ENCODE assay signal across 10 mouse cellular contexts in genomic region chr11:49811099-49811541, GRCm38 (mm10). TPM values are rescaled to one million over a fixed set of nuclear protein-coding genes. Genes with fewer than 3 reads are reported as not detected.
DNase-seq lines count a peak whose midpoint lies in the region; ATAC-seq and TF ChIP-seq lines count a peak whose summit lies in the region.
"Had no signal": no experiment of that assay in that cellular context is flagged by ENCODE, and none has a peak within 500 bp of the region (broad histone marks: within the 10 kb centered on the region; RNA-seq: fewer than 3 reads in every experiment).

No protein-coding gene starts in this region.

- no peak overlapping the region for H3K4me2 ChIP-seq in liver, postnatal 0 days (ENCODE audit: low read depth, low read length)
- no peak overlapping the region for H3K4me2 ChIP-seq in hindbrain, embryonic 16.5 days (ENCODE audit: low read length)
- no peak overlapping the region for H3K4me2 ChIP-seq in hindbrain, embryonic 14.5 days (replicated peaks)
- H3K4me2 ChIP-seq: midbrain, embryonic 13.5 days had no signal

- no peak overlapping the region for H3K4me3 ChIP-seq in heart, adult 2 months
- H3K4me3 ChIP-seq in liver, postnatal 0 days (ENCODE audit: low read depth, low read length): no peak overlapping the region
- no peak overlapping the region for H3K4me3 ChIP-seq in hindbrain, embryonic 16.5 days (ENCODE audit: low read length)
- H3K4me3 ChIP-seq in hindbrain, embryonic 14.5 days (replicated peaks; ENCODE audit: low read length): no peak overlapping the region
- H3K4me3 ChIP-seq: embryonic facial prominence, embryonic 10.5 days; midbrain, embryonic 13.5 days had no signal

- 0 out of 2 replicates have a peak, but pooled peaks have one; percentile 50 for TF ChIP-seq EP300 in heart, adult 2 months (IDR thresholded peaks at IDR 0.05; ENCODE audit: insufficient read depth, low read depth, low read length)
- TF ChIP-seq EP300 in liver, postnatal 0 days (IDR thresholded peaks at IDR 0.05; ENCODE audit: low read depth): peak; percentile 50; the same call in 1 of the 2 replicates

- intact Hi-C loops in heart, adult 2 months (cut with DNase I): no loop called here

- peak; percentile 17 to 27 for DNase-seq in frontal cortex, postnatal 36 days (ENCODE audit: low spot score in 2 of 2)
- DNase-seq in frontal cortex, postnatal 14 days (ENCODE audit: low spot score in 2 of 2): no peak
- DNase-seq in Muller cell, postnatal 12 days (ENCODE audit: inconsistent ontology term): peak; percentile 43
- DNase-seq in heart, adult 2 months: peak; percentile 47 to 74
- peak; percentile 31 for DNase-seq in liver, postnatal 0 days
- DNase-seq in kidney, postnatal 36 days: no peak
- no peak for DNase-seq in hindbrain, embryonic 14.5 days (ENCODE audit: low spot score)

- ATAC-seq in liver, postnatal 0 days: peak; percentile 84
- no peak for ATAC-seq in hindbrain, embryonic 16.5 days
- ATAC-seq in hindbrain, embryonic 14.5 days (ENCODE audit: low FRiP score): no peak
- ATAC-seq: midbrain, embryonic 13.5 days had no signal

- H3K27ac ChIP-seq in heart, adult 2 months: no peak overlapping the region
- H3K27ac ChIP-seq in liver, postnatal 0 days (ENCODE audit: low read depth): no peak overlapping the region
- no peak overlapping the region for H3K27ac ChIP-seq in hindbrain, embryonic 16.5 days (ENCODE audit: low read depth, low read length)
- H3K27ac ChIP-seq in hindbrain, embryonic 14.5 days: no peak overlapping the region
- H3K27ac ChIP-seq: embryonic facial prominence, embryonic 10.5 days; midbrain, embryonic 13.5 days had no signal

- WGBS in heart, adult 2 months: 56% methylated on average over 8 of the region's 8 CpGs
- WGBS in liver, postnatal 0 days (ENCODE audit: insufficient replicate concordance): 41% methylated on average over 8 of the region's 8 CpGs
- 91% methylated on average over 8 of the region's 8 CpGs for WGBS in hindbrain, embryonic 16.5 days
- 95% methylated on average over 8 of the region's 8 CpGs for WGBS in hindbrain, embryonic 14.5 days

- no peaks in the 10 kb centered on the region for H3K9me3 ChIP-seq in liver, postnatal 0 days (ENCODE audit: low read length)
- H3K9me3 ChIP-seq in hindbrain, embryonic 16.5 days (ENCODE audit: control insufficient read depth, low read length): no peaks in the 10 kb centered on the region
- no peaks in the 10 kb centered on the region for H3K9me3 ChIP-seq in hindbrain, embryonic 14.5 days (ENCODE audit: control insufficient read depth, low read length)
- H3K9me3 ChIP-seq: embryonic facial prominence, embryonic 10.5 days; midbrain, embryonic 13.5 days had no signal

- H3K4me1 ChIP-seq in heart, adult 2 months (ENCODE audit: control insufficient read depth, insufficient read depth, low read length): peaks cover 1% of the 10 kb centered on the region; the same call in 1 of the 2 replicates
- peaks cover 2% of the 10 kb centered on the region; the same call in 1 of the 2 replicates for H3K4me1 ChIP-seq in liver, postnatal 0 days (ENCODE audit: insufficient read depth)
- H3K4me1 ChIP-seq in hindbrain, embryonic 16.5 days (ENCODE audit: control insufficient read depth, insufficient read depth, low read depth, low read length): no peaks in the 10 kb centered on the region
- no peaks in the 10 kb centered on the region for H3K4me1 ChIP-seq in hindbrain, embryonic 14.5 days (replicated peaks; ENCODE audit: control insufficient read depth, insufficient read depth, low read length)
- H3K4me1 ChIP-seq: embryonic facial prominence, embryonic 10.5 days; midbrain, embryonic 13.5 days had no signal

- no peak overlapping the region for H3K9ac ChIP-seq in heart, adult 2 months (ENCODE audit: low read depth, low read length)
- no peak overlapping the region for H3K9ac ChIP-seq in liver, postnatal 0 days (replicated peaks)
- H3K9ac ChIP-seq in hindbrain, embryonic 16.5 days (ENCODE audit: low read depth, low read length): no peak overlapping the region
- no peak overlapping the region for H3K9ac ChIP-seq in hindbrain, embryonic 14.5 days
- H3K9ac ChIP-seq: midbrain, embryonic 13.5 days had no signal

- H3K36me3 ChIP-seq in heart, adult 2 months (ENCODE audit: control insufficient read depth, insufficient read depth, low read length): peaks cover 3% of the 10 kb centered on the region; the same call in 1 of the 2 replicates
- no peaks in the 10 kb centered on the region for H3K36me3 ChIP-seq in liver, postnatal 0 days (replicated peaks; ENCODE audit: insufficient read depth, low read length)
- peaks cover 3% of the 10 kb centered on the region; the same call in 1 of the 2 replicates for H3K36me3 ChIP-seq in hindbrain, embryonic 16.5 days (ENCODE audit: control insufficient read depth, insufficient read depth, low read length)
- H3K36me3 ChIP-seq in hindbrain, embryonic 14.5 days (replicated peaks; ENCODE audit: control insufficient read depth, insufficient read depth): 0 out of 2 replicates have a peak, but pooled peaks cover 8% of the 10 kb centered on the region

- TF ChIP-seq CTCF in heart, adult 2 months (IDR thresholded peaks at IDR 0.05): no peak
- TF ChIP-seq CTCF in liver, postnatal 0 days (IDR thresholded peaks at IDR 0.05; ENCODE audit: low read depth): no peak

- H3K27me3 ChIP-seq in heart, adult 2 months (ENCODE audit: control insufficient read depth, insufficient read depth, low read length): no peaks in the 10 kb centered on the region
- no peaks in the 10 kb centered on the region for H3K27me3 ChIP-seq in liver, postnatal 0 days (ENCODE audit: insufficient read depth, low read length)
- no peaks in the 10 kb centered on the region for H3K27me3 ChIP-seq in hindbrain, embryonic 16.5 days (replicated peaks; ENCODE audit: control insufficient read depth, insufficient read depth, low read length)
- H3K27me3 ChIP-seq in hindbrain, embryonic 14.5 days (ENCODE audit: control insufficient read depth, insufficient read depth, low read length): no peaks in the 10 kb centered on the region
- H3K27me3 ChIP-seq: midbrain, embryonic 13.5 days had no signal

- 0 out of 2 replicates have a peak, but pooled peaks have one; percentile 10 for TF ChIP-seq POLR2A in heart, adult 2 months (IDR thresholded peaks at IDR 0.05; ENCODE audit: insufficient read depth, low read depth, low read length)

- no peaks in the 10 kb centered on the region for H3K79me2 ChIP-seq in heart, adult 2 months (replicated peaks; ENCODE audit: control insufficient read depth, insufficient read depth, low read length)

RNA-seq across cellular contexts. Expression of gene Gfpt2, which starts 17.1 kb away (rescaled TPM):
- 10 to 100 TPM; 11.8 to 13.8 TPM for total RNA-seq in heart, adult 2 months (2021)
- polyA plus RNA-seq in heart, adult 2 months (2012; rRNA removed): 14.0 and 26.9 TPM in 2 replicates
- polyA plus RNA-seq in liver, postnatal 0 days (2015; fragmentation: Nextera tagmentation; extraction: Ambion mirVana): 0.65 and 0.81 TPM in 2 replicates
- polyA plus RNA-seq in hindbrain, embryonic 16.5 days (2015; fragmentation: Nextera tagmentation; extraction: Ambion mirVana): 6.3 and 7.2 TPM in 2 replicates
- polyA plus RNA-seq in hindbrain, embryonic 14.5 days (2014; fragmentation: Nextera tagmentation; extraction: Ambion mirVana): 4.9 and 6.0 TPM in 2 replicates

RNA-seq across cellular contexts. Expression of gene Mapk9, which starts 35.4 kb away (rescaled TPM):
- 10 to 100 TPM; 39.3 to 40.8 TPM for total RNA-seq in heart, adult 2 months (2021)
- polyA plus RNA-seq in heart, adult 2 months (2012; rRNA removed): 17.3 and 32.5 TPM in 2 replicates
- polyA plus RNA-seq in liver, postnatal 0 days (2015; fragmentation: Nextera tagmentation; extraction: Ambion mirVana): 20.9 and 22.3 TPM in 2 replicates
- polyA plus RNA-seq in hindbrain, embryonic 16.5 days (2015; fragmentation: Nextera tagmentation; extraction: Ambion mirVana): 69.0 and 69.9 TPM in 2 replicates
- polyA plus RNA-seq in hindbrain, embryonic 14.5 days (2014; fragmentation: Nextera tagmentation; extraction: Ambion mirVana): 86.6 and 94.9 TPM in 2 replicates

Comparison
In these comparisons a context has a peak if more than half of its experiments do, and no peak if none do; other contexts are left out.
1. DNase-seq: peak in frontal cortex, postnatal 36 days (2 of 2), Muller cell, postnatal 12 days (single experiment), heart, adult 2 months (2 of 2) and liver, postnatal 0 days (single experiment); none in frontal cortex, postnatal 14 days (0 of 2), kidney, postnatal 36 days (0 of 2) and hindbrain, embryonic 14.5 days (single experiment).